Mouse (Mus musculus): ENCODE data around the gene Agtr2. TPM values are rescaled to one million over a fixed set of nuclear protein-coding genes. Genes with fewer than 3 reads are reported as not detected.
"Not testable (repeated sequence)": the region's sequence is repeated elsewhere in the genome, so short reads cannot be mapped to it uniquely, and the experiment has no call there.

Agtr2 gene
- 8.7 and 11.9 TPM in 2 replicates for polyA plus RNA-seq (2015; fragmentation: Nextera tagmentation; extraction: Ambion mirVana)

DNA sequence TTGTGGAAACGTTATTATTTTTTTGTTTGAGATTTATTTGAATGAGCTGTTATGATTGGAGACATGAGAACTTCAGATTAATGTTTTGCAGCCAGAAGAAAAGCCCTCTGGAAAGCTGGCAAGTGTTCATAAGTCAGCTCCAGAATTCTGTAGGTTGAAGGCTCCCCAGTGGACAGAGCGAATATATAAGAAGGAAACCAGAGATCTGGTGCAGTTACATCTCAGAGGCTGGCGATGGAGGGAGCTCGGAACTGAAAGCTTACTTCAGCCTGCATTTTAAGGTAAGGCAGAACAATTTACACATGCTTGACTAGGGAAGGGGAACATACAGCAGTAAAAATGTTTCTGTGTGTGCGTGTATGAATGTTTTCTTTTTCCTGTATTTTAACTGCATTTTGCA, at the start of gene Agtr2:
Gene Agtr2 (plus strand): TSS at position 131 of the 400 bp plus-strand sequence.
- no peak for DNase-seq (ENCODE audit: low spot score)

DNA sequence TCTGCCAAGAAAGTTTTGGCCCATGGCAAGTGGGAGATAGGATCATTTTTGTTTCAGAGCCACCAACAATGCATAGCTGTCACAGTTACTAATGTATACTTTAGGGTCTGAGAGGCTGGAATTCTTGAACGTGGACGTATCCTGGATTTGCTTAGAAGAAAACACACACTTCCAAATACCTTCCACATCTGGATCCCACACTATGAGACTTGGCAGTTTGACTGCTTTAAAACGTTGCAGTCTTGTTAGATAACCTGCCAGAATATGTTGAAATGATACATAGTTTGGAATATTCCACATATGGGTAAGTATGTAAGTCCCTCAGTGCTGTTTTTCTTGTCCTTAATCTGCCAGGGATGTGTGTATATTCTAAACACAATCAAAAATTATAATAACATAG, 31.8 kb upstream of the Agtr2 start:
- no peak for DNase-seq (ENCODE audit: low spot score)

- no peak for DNase-seq (ENCODE audit: low spot score)
Observed at GRCm38 (mm10) chrX:21488111-21488510, 3.8 kb downstream of the Agtr2 start.

- DNase-seq (ENCODE audit: low spot score) = no peak
Observed at GRCm38 (mm10) chrX:21500242-21500641, 15.9 kb downstream of the Agtr2 start.

DNA sequence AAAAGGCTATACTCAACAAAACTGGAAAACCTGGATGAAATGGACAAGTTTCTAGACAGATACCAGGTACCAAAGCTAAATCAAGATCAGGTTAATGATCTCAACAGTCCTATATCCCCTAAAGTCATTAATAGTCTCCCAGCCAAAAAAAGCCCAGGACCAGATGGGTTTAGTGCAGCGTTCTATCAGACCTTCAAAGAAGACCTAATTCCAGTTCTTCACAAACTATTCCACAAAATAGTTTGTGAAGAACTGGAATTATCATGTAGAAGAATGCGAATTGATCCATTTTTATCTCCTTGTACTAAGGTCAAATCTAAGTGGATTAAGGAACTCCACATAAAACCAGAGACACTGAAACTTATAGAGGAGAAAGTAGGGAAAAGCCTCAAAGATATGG, 23.0 kb downstream of the Agtr2 start:
- not testable (repeated sequence) for DNase-seq (ENCODE audit: low spot score)

DNA sequence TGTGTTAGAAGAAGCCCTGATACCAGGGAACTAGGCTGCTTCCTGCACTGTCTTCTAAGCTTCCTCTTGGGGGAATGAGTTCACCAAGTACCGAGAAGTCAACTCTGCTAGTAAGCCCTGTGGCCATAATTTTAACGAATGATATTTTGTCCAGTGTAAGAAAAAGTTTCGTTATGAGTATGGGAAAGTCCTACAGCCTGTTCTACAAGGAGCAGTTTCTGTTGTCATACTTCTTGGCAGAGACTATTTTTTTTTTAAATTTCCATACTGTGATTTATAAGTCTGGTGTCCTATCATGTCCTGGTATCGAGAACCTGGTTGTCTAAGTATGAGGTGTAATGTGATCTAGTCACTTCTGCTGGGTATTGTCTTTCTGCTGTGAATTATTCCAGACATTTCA, 38.2 kb downstream of the Agtr2 start:
- no peak for DNase-seq (ENCODE audit: low spot score)

Other genes with a start within 250 kb of the Agtr2 start
- gene Slc6a14, start 230.4 kb downstream of the Agtr2 start, polyA plus RNA-seq (2015; fragmentation: Nextera tagmentation; extraction: Ambion mirVana) = 0.32 and 1.1 TPM in 2 replicates

Measured in thymus, postnatal 0 days (tissue).